Mouse (Mus musculus) heart, embryonic 16.5 days (tissue): ENCODE measurements around the gene Fndc1. TPM values are rescaled to one million over a fixed set of nuclear protein-coding genes. Genes with fewer than 3 reads are reported as not detected.
A peak's percentile ranks its signal among the peaks of the same experiment; 100 is the strongest.

Experiments
- ATAC-seq: fragments of 200-750 bp; cut with Nextera tagmentation; replicated peaks from 2 replicates; pipeline ENCODE4 v1.8.0; 2017; ENCODE audit warnings: moderate number of reproducible peaks; ENCODE audit not compliant: insufficient read depth, low FRiP score; ENCODE audit errors: extremely low read depth
- H3K27ac ChIP-seq: fragments of 300-500 bp; sonication (generic); 2 replicates; pipeline ENCODE4 v1.5.1; 2014; ENCODE audit warnings: mild to moderate bottlenecking, low read length, control low read depth, moderate library complexity
- H3K27me3 ChIP-seq: fragments of 300-500 bp; sonication (generic); 2 replicates; pipeline ENCODE4 v1.6.1; 2014; ENCODE audit warnings: low read length, mixed read lengths; ENCODE audit not compliant: control insufficient read depth, insufficient read depth
- H3K36me3 ChIP-seq: fragments of 300-500 bp; sonication (generic); 2 replicates; pipeline ENCODE4 v1.6.1; 2014; ENCODE audit not compliant: control insufficient read depth, insufficient read depth
- H3K4me1 ChIP-seq: fragments of 300-500 bp; sonication (generic); 2 replicates; pipeline ENCODE4 v1.6.1; 2014; ENCODE audit warnings: low read length, mixed read lengths; ENCODE audit not compliant: control insufficient read depth, insufficient read depth
- H3K4me2 ChIP-seq: fragments of 300-500 bp; sonication (generic); 2 replicates; pipeline ENCODE4 v1.6.1; 2014; ENCODE audit warnings: low read depth, mild to moderate bottlenecking, control low read depth, low read length
- H3K4me3 ChIP-seq: fragments of 300-500 bp; sonication (generic); 2 replicates; pipeline ENCODE4 v1.5.1; 2014; ENCODE audit warnings: mild to moderate bottlenecking, control low read depth, low read length
- H3K9ac ChIP-seq: fragments of 300-500 bp; sonication (generic); 2 replicates; pipeline ENCODE4 v1.6.1; 2014; ENCODE audit warnings: low read length, control low read depth
- H3K9me3 ChIP-seq: fragments of 300-500 bp; sonication (generic); replicated peaks from 2 replicates; pipeline ENCODE4 v1.6.1; 2016; ENCODE audit warnings: low read length; ENCODE audit not compliant: control insufficient read depth
- WGBS: fragments of 180-500 bp; shearing (Covaris S2); extraction: QIAGEN DNeasy Blood & Tissue Kit; methylation state at CpG from one replicate; pipeline ENCODE4 v1.1.7; 2014; 5-methylcytosine and 5-hydroxymethylcytosine counted together
- polyA plus RNA-seq: library from polyadenylated mRNA; unstranded; fragments of >200 nt; fragmentation: Nextera tagmentation; extraction: Ambion mirVana; gene quantifications from 2 replicates; pipeline ENCODE4 v1.2.1, GENCODE M21; 2015

The Fndc1 gene
- polyA plus RNA-seq, 1 experiment from 2014 or later: 27.1 TPM

DNA sequence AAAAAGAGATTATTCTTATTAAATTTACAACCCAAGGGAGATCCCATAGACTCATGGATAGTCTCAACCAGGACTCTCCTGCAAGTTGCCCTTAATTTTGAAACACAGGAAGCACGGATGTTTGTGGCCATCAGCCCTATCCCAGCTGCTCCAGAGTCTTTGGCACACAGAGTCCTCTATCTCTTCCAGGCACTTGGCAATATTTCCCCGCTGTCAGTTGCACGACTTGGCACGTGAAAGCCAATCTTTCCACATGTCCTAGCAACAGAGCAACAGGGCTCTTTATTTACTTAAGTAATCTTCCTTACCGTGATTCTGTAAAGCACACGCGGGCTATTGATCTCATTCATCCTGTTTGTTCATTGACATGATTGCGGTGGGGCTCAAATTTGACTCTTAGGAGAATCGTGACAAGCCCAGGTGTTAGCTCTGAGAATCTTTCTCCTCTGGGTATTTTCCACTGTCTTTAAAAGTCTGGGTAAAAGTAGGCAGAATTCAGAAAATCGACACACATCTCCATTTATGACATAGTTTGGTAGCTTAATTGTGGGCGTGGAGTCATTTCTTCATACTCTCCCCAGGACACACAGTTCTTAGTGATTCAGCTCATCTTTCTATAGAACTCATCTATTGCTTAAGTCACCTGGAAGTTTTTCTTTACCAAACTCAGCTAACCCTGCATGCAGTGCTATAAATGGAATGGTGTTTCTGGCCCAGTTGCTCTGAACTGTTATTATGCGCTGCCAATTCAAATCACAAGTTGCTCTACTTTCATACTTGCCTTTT, 13.6 kb upstream of the Fndc1 start:
- Histone ChIP-seq H3K4me2 (peak overlapping the region; percentile 4; the same call in 1 of the 2 replicates), H3K9me3 (peaks cover 7% of the 10 kb centered on the region), H3K36me3 (no peaks in the 10 kb centered on the region), H3K4me1 (peaks cover 5% of the 10 kb centered on the region), H3K9ac (no peak overlapping the region), H3K4me3 (no peak overlapping the region), H3K27ac (no peak overlapping the region), H3K27me3 (no peaks in the 10 kb centered on the region)
- ATAC-seq: no peak
- WGBS: 55% methylated on average over 12 of the region's 12 CpGs

DNA sequence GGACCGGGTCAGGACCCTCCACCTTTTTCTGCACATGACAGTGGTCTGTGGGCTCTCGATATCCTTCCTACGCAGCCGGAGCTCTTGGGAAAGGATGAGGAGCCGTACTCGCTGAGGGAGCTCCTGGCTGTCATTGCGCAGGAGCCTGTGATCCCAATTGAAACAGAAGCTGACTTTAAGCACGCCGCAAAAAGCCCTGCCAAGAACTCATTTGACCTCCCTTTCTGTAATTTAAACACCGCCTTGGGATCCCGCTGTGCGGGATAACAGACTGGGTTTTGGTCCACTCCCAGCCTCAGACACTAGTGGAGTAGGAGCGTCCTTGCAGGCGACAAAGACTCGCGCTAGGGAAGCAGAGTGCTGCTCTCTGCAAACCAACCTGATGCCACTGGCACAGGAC, 484 bp upstream of the Fndc1 start:
- Histone ChIP-seq H3K36me3 (no peaks in the 10 kb centered on the region), H3K4me2 (peak overlapping the region; percentile 94), H3K9me3 (no peaks in the 10 kb centered on the region), H3K4me3 (peak overlapping the region; percentile 61), H3K9ac (peak overlapping the region; percentile 76; the same call in 1 of the 2 replicates), H3K27ac (no peak overlapping the region), H3K27me3 (peaks cover 39% of the 10 kb centered on the region), H3K4me1 (peaks cover 14% of the 10 kb centered on the region)
- 13% methylated on average over 16 of the region's 16 CpGs for WGBS
- no peak for ATAC-seq

- Histone ChIP-seq H3K9me3 (no peaks in the 10 kb centered on the region), H3K27ac (peak overlapping the region; percentile 14; the same call in 1 of the 2 replicates), H3K4me1 (peaks cover 14% of the 10 kb centered on the region), H3K4me2 (peak overlapping the region; percentile 94), H3K9ac (peak overlapping the region; percentile 8; the same call in 1 of the 2 replicates), H3K36me3 (no peaks in the 10 kb centered on the region), H3K27me3 (peaks cover 42% of the 10 kb centered on the region), H3K4me3 (peak overlapping the region; percentile 61; the same call in 1 of the 2 replicates)
- 22% methylated on average over 9 of the region's 9 CpGs for WGBS
- ATAC-seq: peak; percentile 76
These were observed 1.7 kb downstream of the Fndc1 start for GRCm38 (mm10) chr17:7825416-7825815.

- Histone ChIP-seq H3K9me3 (no peaks in the 10 kb centered on the region), H3K36me3 (no peaks in the 10 kb centered on the region), H3K9ac (no peak overlapping the region), H3K27me3 (peaks cover 18% of the 10 kb centered on the region), H3K27ac (no peak overlapping the region), H3K4me2 (no peak overlapping the region), H3K4me3 (no peak overlapping the region), H3K4me1 (peaks cover 8% of the 10 kb centered on the region)
- no peak for ATAC-seq
- WGBS: 34% methylated on average over 17 of the region's 17 CpGs
These were observed 5.4 kb downstream of the Fndc1 start for GRCm38 (mm10) chr17:7821553-7822186.

GRCm38 (mm10) chr17:7820176-7820575, 6.9 kb downstream of the Fndc1 start:
- peaks cover 8% of the 10 kb centered on the region for H3K27me3 ChIP-seq
- WGBS: 79% methylated on average over 7 of the region's 7 CpGs
- ATAC-seq: no peak

GRCm38 (mm10) chr17:7816602-7817001, 10.5 kb downstream of the Fndc1 start:
- H3K36me3 ChIP-seq: no peaks in the 10 kb centered on the region
- 79% methylated on average over 2 of the region's 2 CpGs for WGBS
- no peak overlapping the region for H3K4me3 ChIP-seq
- no peaks in the 10 kb centered on the region for H3K4me1 ChIP-seq
- no peak overlapping the region for H3K9ac ChIP-seq
- H3K27me3 ChIP-seq: no peaks in the 10 kb centered on the region
- H3K27ac ChIP-seq: no peak overlapping the region
- no peak for ATAC-seq
- H3K9me3 ChIP-seq: no peaks in the 10 kb centered on the region
- H3K4me2 ChIP-seq: no peak overlapping the region

More at GRCm38 (mm10) chr17:7820176-7820575, 6.9 kb downstream of the Fndc1 start:
- H3K4me3 ChIP-seq: no peak overlapping the region
- no peak overlapping the region for H3K4me2 ChIP-seq
- peaks cover 4% of the 10 kb centered on the region; the same call in 1 of the 2 replicates for H3K4me1 ChIP-seq
- no peak overlapping the region for H3K9ac ChIP-seq
- no peak overlapping the region for H3K27ac ChIP-seq
- H3K9me3 ChIP-seq: no peaks in the 10 kb centered on the region
- no peaks in the 10 kb centered on the region for H3K36me3 ChIP-seq

DNA sequence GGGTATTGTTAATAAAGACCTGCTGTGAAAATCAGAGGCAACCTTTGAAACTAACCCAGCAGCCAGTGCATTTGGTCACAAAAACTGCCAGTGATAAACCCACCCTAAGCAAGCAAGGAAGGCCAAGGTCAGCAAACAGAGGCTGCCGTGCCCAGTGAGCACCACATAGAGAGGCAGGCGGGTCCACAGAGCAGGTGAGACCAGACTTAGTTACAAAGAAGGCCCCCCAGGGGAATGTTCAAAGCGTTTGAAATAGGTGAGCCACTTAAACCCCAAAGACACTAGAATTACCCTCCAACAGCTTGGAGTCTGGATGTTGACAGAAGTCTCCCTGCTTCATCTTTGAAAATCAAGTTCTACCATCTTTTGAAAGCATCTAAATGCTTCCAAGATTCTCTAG, 12.7 kb downstream of the Fndc1 start:
- no peak for ATAC-seq
- Histone ChIP-seq H3K9me3 (no peaks in the 10 kb centered on the region), H3K27me3 (no peaks in the 10 kb centered on the region), H3K4me2 (no peak overlapping the region), H3K9ac (no peak overlapping the region), H3K27ac (no peak overlapping the region), H3K4me1 (no peaks in the 10 kb centered on the region), H3K36me3 (no peaks in the 10 kb centered on the region), H3K4me3 (no peak overlapping the region)
- WGBS: 43% methylated on average over 3 of the region's 3 CpGs

DNA sequence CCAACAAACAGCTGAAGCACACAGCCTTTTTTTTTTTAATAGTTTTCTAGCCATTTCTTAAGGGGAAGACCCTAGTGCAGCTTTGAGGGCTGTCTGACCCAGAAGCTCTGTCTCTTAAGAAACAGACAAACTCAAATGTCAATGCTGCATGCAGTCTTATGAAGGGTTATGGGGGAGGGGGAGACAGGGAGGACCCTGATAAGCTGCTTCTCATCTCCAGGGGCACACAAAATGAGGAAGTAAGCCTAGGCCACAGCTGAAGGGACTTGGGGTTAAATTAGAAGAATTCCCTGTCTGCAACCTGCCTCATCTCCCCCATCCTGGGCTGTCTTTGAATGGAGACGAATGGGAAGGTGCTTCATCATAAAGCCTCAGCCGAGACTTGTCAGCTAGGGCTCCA, 19.1 kb downstream of the Fndc1 start:
- 86% methylated on average over 2 of the region's 2 CpGs for WGBS
- no peaks in the 10 kb centered on the region for H3K27me3 ChIP-seq
- no peak overlapping the region for H3K27ac ChIP-seq
- H3K9ac ChIP-seq: no peak overlapping the region
- no peak overlapping the region for H3K4me2 ChIP-seq
- no peak overlapping the region for H3K4me3 ChIP-seq
- H3K4me1 ChIP-seq: no peaks in the 10 kb centered on the region
- H3K9me3 ChIP-seq: no peaks in the 10 kb centered on the region
- no peaks in the 10 kb centered on the region for H3K36me3 ChIP-seq
- ATAC-seq: no peak

GRCm38 (mm10) chr17:7805105-7805504, 22.0 kb downstream of the Fndc1 start:
- no peaks in the 10 kb centered on the region for H3K4me1 ChIP-seq
- no peak overlapping the region for H3K4me2 ChIP-seq
- H3K9ac ChIP-seq: no peak overlapping the region
- no peak for ATAC-seq
- no peaks in the 10 kb centered on the region for H3K27me3 ChIP-seq
- H3K36me3 ChIP-seq: no peaks in the 10 kb centered on the region
- H3K9me3 ChIP-seq: no peaks in the 10 kb centered on the region
- H3K4me3 ChIP-seq: no peak overlapping the region
- no peak overlapping the region for H3K27ac ChIP-seq
- WGBS: 82% methylated on average over 6 of the region's 6 CpGs
